Mouse (Mus musculus) forebrain, embryonic 16.5 days (tissue): ENCODE data around the gene Fam20c. TPM values are rescaled to one million over a fixed set of nuclear protein-coding genes. Genes with fewer than 3 reads are reported as not detected.

Source experiments
- ATAC-seq: fragments of 200-750 bp; cut with Nextera tagmentation; 2 replicates; pipeline ENCODE4 v1.8.0; 2017; ENCODE audit warnings: mild to moderate bottlenecking, moderate library complexity
- H3K27ac ChIP-seq: fragments of 300-500 bp; sonication (generic); 2 replicates; pipeline ENCODE4 v1.5.1; 2014; ENCODE audit warnings: low read length, control low read depth
- H3K27me3 ChIP-seq: fragments of 300-500 bp; sonication (generic); replicated peaks from 2 replicates; pipeline ENCODE4 v1.6.1; 2014; ENCODE audit warnings: low read length; ENCODE audit not compliant: control insufficient read depth, insufficient read depth
- H3K36me3 ChIP-seq: fragments of 300-500 bp; sonication (generic); 2 replicates; pipeline ENCODE4 v1.6.1; 2014; ENCODE audit not compliant: control insufficient read depth, insufficient read depth
- H3K4me1 ChIP-seq: fragments of 300-500 bp; sonication (generic); replicated peaks from 2 replicates; pipeline ENCODE4 v1.6.1; 2014; ENCODE audit warnings: low read length; ENCODE audit not compliant: control insufficient read depth, insufficient read depth
- H3K4me2 ChIP-seq: fragments of 300-500 bp; sonication (generic); 2 replicates; pipeline ENCODE4 v1.6.1; 2014; ENCODE audit warnings: mild to moderate bottlenecking, low read length, control low read depth
- H3K4me3 ChIP-seq: fragments of 300-500 bp; sonication (generic); replicated peaks from 2 replicates; pipeline ENCODE4 v1.5.1; 2014; ENCODE audit warnings: mild to moderate bottlenecking, low read length, control low read depth
- H3K9ac ChIP-seq: fragments of 300-500 bp; sonication (generic); replicated peaks from 2 replicates; pipeline ENCODE4 v1.6.1; 2014; ENCODE audit warnings: low read depth, low read length, control low read depth
- H3K9me3 ChIP-seq: fragments of 300-500 bp; sonication (generic); 2 replicates; pipeline ENCODE4 v1.6.1; 2016; ENCODE audit warnings: low read length; ENCODE audit not compliant: control insufficient read depth
- WGBS: fragments of 180-500 bp; shearing (Covaris S2); extraction: QIAGEN DNeasy Blood & Tissue Kit; methylation state at CpG from one replicate; pipeline ENCODE4 v1.1.7; 2014; 5-methylcytosine and 5-hydroxymethylcytosine counted together
- polyA plus RNA-seq: library from polyadenylated mRNA; unstranded; fragments of >200 nt; fragmentation: Nextera tagmentation; extraction: Ambion mirVana; gene quantifications from 2 replicates; pipeline ENCODE4 v1.2.1, GENCODE M21; 2015

Gene Fam20c
- polyA plus RNA-seq, 1 experiment from 2014 or later = 39.2 TPM

- ATAC-seq = no peak
- H3K9ac ChIP-seq = peak overlapping the region; percentile 77
- WGBS = 0% methylated on average over 26 of the region's 34 CpGs
- peak overlapping the region; percentile 60 for H3K4me2 ChIP-seq
- peak overlapping the region; percentile 66 for H3K4me3 ChIP-seq
- H3K27me3 ChIP-seq = no peaks in the 10 kb centered on the region
- peaks cover 6% of the 10 kb centered on the region for H3K36me3 ChIP-seq
- H3K9me3 ChIP-seq = no peaks in the 10 kb centered on the region
- peak overlapping the region; percentile 97 for H3K27ac ChIP-seq
- H3K4me1 ChIP-seq = peaks cover 43% of the 10 kb centered on the region
These were observed 773 bp downstream of the Fam20c start for GRCm38 (mm10) chr5:138755121-138755452.

- H3K4me1 ChIP-seq = peaks cover 49% of the 10 kb centered on the region
- peak overlapping the region; percentile 77 for H3K9ac ChIP-seq
- H3K9me3 ChIP-seq = no peaks in the 10 kb centered on the region
- H3K4me3 ChIP-seq = peak overlapping the region; percentile 66
- under 1% methylated on average over 61 of the region's 61 CpGs for WGBS
- H3K27me3 ChIP-seq = no peaks in the 10 kb centered on the region
- ATAC-seq = peak; percentile 13; the same call in 1 of the 2 replicates
- peaks cover 11% of the 10 kb centered on the region for H3K36me3 ChIP-seq
- peak overlapping the region; percentile 60 for H3K4me2 ChIP-seq
- H3K27ac ChIP-seq = peak overlapping the region; percentile 97
These were observed 1.4 kb downstream of the Fam20c start for GRCm38 (mm10) chr5:138755453-138756301.

DNA sequence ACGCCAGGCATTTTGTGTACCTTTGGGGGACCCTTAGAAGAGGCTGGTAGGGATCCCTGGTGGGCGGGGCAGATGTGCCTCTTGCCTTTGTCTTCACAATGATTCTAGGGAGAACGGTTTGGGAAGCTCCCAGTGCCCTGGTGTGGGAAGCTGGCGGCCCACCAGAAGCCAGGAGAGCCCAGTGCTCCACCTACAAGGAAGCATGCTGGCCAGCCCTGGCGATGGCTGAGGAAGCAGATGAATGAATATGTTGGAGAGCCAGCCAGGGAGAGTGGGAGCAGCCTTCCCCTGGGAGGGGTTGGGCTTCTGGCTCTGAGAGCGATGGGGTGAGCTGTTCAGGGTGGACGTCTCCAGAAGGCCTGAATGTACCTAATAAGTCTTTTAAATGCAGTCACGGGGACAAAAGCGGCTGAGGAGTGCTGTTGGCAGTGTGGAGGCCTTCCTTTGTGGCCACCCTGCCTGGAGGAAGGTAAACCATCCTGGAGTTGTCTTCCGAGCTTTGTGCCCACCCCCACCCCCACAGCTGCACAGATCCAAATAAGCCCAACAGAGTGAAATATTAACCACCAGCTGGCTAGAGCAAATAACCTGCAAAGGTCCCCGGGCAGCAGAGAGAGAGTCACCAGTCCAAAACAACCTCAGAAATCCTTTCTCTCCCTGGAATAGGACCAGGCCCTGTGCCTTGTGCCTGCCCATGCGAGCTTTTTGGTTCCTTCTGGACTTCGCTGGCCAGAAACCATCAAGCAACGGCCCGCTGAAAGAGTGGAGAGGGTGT, 2.2 kb downstream of the Fam20c start:
- no peaks in the 10 kb centered on the region for H3K9me3 ChIP-seq
- peak overlapping the region; percentile 66 for H3K4me3 ChIP-seq
- 16% methylated on average over 15 of the region's 15 CpGs for WGBS
- no peaks in the 10 kb centered on the region for H3K27me3 ChIP-seq
- ATAC-seq = peak; percentile 27
- peaks cover 11% of the 10 kb centered on the region for H3K36me3 ChIP-seq
- peak overlapping the region; percentile 60 for H3K4me2 ChIP-seq
- peak overlapping the region; percentile 97 for H3K27ac ChIP-seq
- peaks cover 57% of the 10 kb centered on the region for H3K4me1 ChIP-seq
- H3K9ac ChIP-seq = peak overlapping the region; percentile 77

DNA sequence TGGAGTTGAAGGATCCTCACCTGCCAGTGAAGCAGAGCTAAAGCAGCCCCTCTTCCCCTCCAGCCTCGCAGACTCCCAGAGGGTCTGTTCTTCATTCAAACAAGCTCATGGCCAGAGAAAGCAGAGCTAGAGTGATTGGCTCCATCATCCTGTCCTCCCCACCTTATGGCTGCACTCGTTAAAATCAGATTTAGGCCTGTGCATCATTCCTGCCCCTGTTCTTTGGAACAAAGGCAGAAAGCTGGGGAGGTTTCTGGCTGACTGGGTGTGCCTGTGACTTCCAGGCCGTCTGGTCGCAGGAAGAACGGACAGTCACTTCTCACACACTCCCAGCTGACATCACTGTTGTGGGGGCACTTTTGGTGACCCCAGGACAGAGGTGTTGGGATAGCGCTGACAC, 2.8 kb downstream of the Fam20c start:
- peak overlapping the region; percentile 66 for H3K4me3 ChIP-seq
- peaks cover 63% of the 10 kb centered on the region for H3K4me1 ChIP-seq
- peak overlapping the region; percentile 97 for H3K27ac ChIP-seq
- H3K36me3 ChIP-seq = peaks cover 11% of the 10 kb centered on the region
- ATAC-seq = no peak
- peak overlapping the region; percentile 60 for H3K4me2 ChIP-seq
- H3K9me3 ChIP-seq = no peaks in the 10 kb centered on the region
- H3K27me3 ChIP-seq = no peaks in the 10 kb centered on the region
- peak overlapping the region; percentile 77 for H3K9ac ChIP-seq
- WGBS = 53% methylated on average over 6 of the region's 6 CpGs

DNA sequence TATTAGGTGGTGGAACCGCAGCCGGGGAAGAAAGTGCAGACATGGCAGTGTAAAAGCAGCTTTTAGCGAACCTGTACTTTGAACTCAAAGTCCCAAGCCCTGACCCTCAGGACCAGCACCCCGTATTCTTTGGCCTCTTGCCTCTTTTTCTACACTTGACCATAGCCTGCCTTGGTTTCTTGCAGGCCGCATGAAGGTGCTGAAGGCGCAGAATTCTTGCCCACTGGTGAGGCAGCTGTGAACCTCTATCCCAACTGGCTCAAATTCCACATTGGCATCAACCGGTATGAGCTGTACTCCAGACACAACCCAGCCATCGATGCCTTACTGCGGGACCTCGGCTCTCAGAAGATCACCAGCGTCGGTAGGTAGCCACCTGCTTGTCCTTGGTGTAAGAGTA, 3.3 kb downstream of the Fam20c start:
- H3K9ac ChIP-seq = peak overlapping the region; percentile 77
- peaks cover 64% of the 10 kb centered on the region for H3K4me1 ChIP-seq
- H3K27me3 ChIP-seq = no peaks in the 10 kb centered on the region
- WGBS = 92% methylated on average over 12 of the region's 12 CpGs
- ATAC-seq = no peak
- peaks cover 16% of the 10 kb centered on the region for H3K36me3 ChIP-seq
- peak overlapping the region; percentile 60 for H3K4me2 ChIP-seq
- no peak overlapping the region; the same call in none of the 2 replicates for H3K27ac ChIP-seq
- H3K9me3 ChIP-seq = no peaks in the 10 kb centered on the region
- H3K4me3 ChIP-seq = peak overlapping the region; percentile 66

- peaks cover 61% of the 10 kb centered on the region for H3K4me1 ChIP-seq
- H3K4me2 ChIP-seq = peak overlapping the region; percentile 60; the same call in 1 of the 2 replicates
- peaks cover 19% of the 10 kb centered on the region for H3K36me3 ChIP-seq
- H3K4me3 ChIP-seq = no peak overlapping the region
- H3K9ac ChIP-seq = no peak overlapping the region
- H3K27ac ChIP-seq = no peak overlapping the region
- H3K9me3 ChIP-seq = no peaks in the 10 kb centered on the region
- ATAC-seq = no peak
- 72% methylated on average over 3 of the region's 3 CpGs for WGBS
- no peaks in the 10 kb centered on the region for H3K27me3 ChIP-seq
These were observed 4.2 kb downstream of the Fam20c start for GRCm38 (mm10) chr5:138758533-138758932.

GRCm38 (mm10) chr5:138761836-138762334, 7.6 kb downstream of the Fam20c start:
- Histone ChIP-seq H3K9me3 (no peaks in the 10 kb centered on the region), H3K4me1 (peaks cover 52% of the 10 kb centered on the region), H3K9ac (no peak overlapping the region), H3K36me3 (peaks cover 28% of the 10 kb centered on the region), H3K4me3 (no peak overlapping the region), H3K4me2 (no peak overlapping the region), H3K27me3 (no peaks in the 10 kb centered on the region), H3K27ac (peak overlapping the region; percentile 44)
- WGBS = 21% methylated on average over 5 of the region's 5 CpGs
- ATAC-seq = peak; percentile 27; the same call in 1 of the 2 replicates

DNA sequence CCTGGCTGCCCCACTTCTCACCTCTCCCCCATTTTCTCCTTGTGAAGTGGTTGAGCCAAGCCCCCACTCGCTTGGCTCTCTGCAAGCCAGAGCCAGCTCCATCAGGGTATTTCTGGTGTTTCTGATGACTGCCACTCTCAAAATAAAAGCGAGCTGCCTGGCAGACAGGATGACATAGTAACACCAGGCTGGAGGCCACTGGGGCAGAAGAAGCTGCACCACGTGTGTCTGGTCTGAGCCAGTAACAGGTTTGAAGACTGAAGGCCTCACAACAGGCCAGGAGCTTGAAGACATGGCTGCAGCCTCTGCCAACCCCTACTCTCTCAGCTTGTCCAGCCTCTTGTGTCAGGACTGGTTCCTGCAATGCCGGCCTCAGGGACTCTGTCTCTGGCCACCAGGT, 8.0 kb downstream of the Fam20c start:
- Histone ChIP-seq H3K4me1 (peaks cover 47% of the 10 kb centered on the region), H3K27ac (no peak overlapping the region), H3K36me3 (peaks cover 29% of the 10 kb centered on the region), H3K4me2 (no peak overlapping the region), H3K4me3 (no peak overlapping the region), H3K9ac (no peak overlapping the region), H3K27me3 (no peaks in the 10 kb centered on the region), H3K9me3 (no peaks in the 10 kb centered on the region)
- 73% methylated on average over 4 of the region's 4 CpGs for WGBS
- no peak for ATAC-seq

DNA sequence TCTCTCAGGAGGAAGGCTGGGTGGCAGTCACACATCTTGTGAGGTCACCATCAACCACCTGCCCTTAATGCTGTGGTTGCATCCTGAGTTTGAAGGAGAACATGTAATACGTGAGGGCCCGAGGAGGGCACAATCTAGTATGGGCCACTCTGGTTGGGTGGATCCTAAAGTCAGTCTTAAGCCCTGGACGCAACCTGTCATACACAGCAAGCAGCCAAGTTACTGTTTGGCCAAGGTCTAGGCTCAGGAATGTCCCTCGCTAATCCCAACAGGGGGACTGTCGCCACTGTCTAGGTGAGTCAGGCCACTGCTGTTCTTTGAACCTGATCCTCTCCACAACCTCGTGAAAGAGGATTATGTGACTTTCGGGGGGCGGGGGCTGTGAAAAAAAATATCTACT, 10.3 kb downstream of the Fam20c start:
- H3K36me3 ChIP-seq = peaks cover 27% of the 10 kb centered on the region
- WGBS = 84% methylated on average over 8 of the region's 8 CpGs

More for the DNA sequence above, 10.3 kb downstream of the Fam20c start:
- Histone ChIP-seq H3K27ac (no peak overlapping the region), H3K9me3 (no peaks in the 10 kb centered on the region), H3K4me1 (peaks cover 26% of the 10 kb centered on the region), H3K4me3 (no peak overlapping the region), H3K9ac (no peak overlapping the region), H3K4me2 (no peak overlapping the region), H3K27me3 (no peaks in the 10 kb centered on the region)
- no peak for ATAC-seq
